Mouse (Mus musculus) CH12.LX (cell line): ENCODE results near the gene I0C0044D17Rik. TPM values are rescaled to one million over a fixed set of nuclear protein-coding genes. Genes with fewer than 3 reads are reported as not detected.

Experiments
- DNase-seq: peaks from one replicate; pipeline ENCODE4 v3.0.0-alpha.2; 2013; ENCODE audit errors: extremely low read depth
- H3K27ac ChIP-seq: 2 replicates; pipeline ENCODE4 v1.5.1; 2012; ENCODE audit warnings: low read depth, mild to moderate bottlenecking, control low read depth, moderate library complexity; ENCODE audit not compliant: insufficient read depth
- H3K27me3 ChIP-seq: replicated peaks from 2 replicates; pipeline ENCODE3; 2012; ENCODE audit warnings: inconsistent platforms
- H3K36me3 ChIP-seq, 2 experiments: replicated peaks in 1 of 2; 2 replicates each; pipeline versions ENCODE3 to v1.6.1; 2012; ENCODE audit warnings: inconsistent platforms in 1 of 2, low read length in 1 of 2, mild to moderate bottlenecking in 1 of 2, mixed read lengths in 1 of 2, moderate library complexity in 1 of 2; ENCODE audit not compliant: control insufficient read depth in 1 of 2, insufficient read depth in 1 of 2
- H3K4me1 ChIP-seq, 2 experiments: 2 replicates each; pipeline ENCODE4 v1.6.1; 2012; ENCODE audit warnings: inconsistent platforms in 1 of 2, moderate library complexity in 1 of 2; ENCODE audit not compliant: insufficient read depth in 2 of 2, control insufficient read depth in 1 of 2
- H3K4me2 ChIP-seq: 2 replicates; pipeline ENCODE4 v1.6.1; 2012; ENCODE audit warnings: low read depth, mild to moderate bottlenecking, control low read depth; ENCODE audit not compliant: poor library complexity, insufficient read depth, severe bottlenecking
- H3K4me3 ChIP-seq, 3 experiments: fragments of 150-350 bp in 1 of 3; sonication (generic) in 1 of 3; replicated peaks in 1 of 3; 2 replicates each; pipeline versions ENCODE3 to v1.5.1; 2011 to 2012; ENCODE audit warnings: low read depth in 2 of 3, low read length in 2 of 3, mild to moderate bottlenecking in 2 of 3, moderate library complexity in 2 of 3, control low read depth in 1 of 3, improper control_type of control experiment in 1 of 3, inconsistent platforms in 1 of 3, mixed read lengths in 1 of 3; ENCODE audit not compliant: poor library complexity in 1 of 3
- H3K79me2 ChIP-seq: replicated peaks from 2 replicates; pipeline ENCODE4 v1.6.1; 2012; ENCODE audit warnings: mild to moderate bottlenecking, moderate library complexity; ENCODE audit not compliant: control insufficient read depth, poor library complexity, insufficient read depth, severe bottlenecking; ENCODE audit errors: extremely low read depth
- H3K9ac ChIP-seq: 2 replicates; pipeline ENCODE4 v1.6.1; 2012; ENCODE audit warnings: low read depth, mild to moderate bottlenecking, control low read depth, moderate library complexity; ENCODE audit not compliant: insufficient read depth
- H3K9me3 ChIP-seq: replicated peaks from 2 replicates; pipeline ENCODE3; 2012; ENCODE audit warnings: low read length, inconsistent platforms, mixed read lengths
- BHLHE40 ChIP-seq: IDR thresholded peaks from 2 replicates; pipeline ENCODE4 v1.6.1; 2011; ENCODE audit warnings: mild to moderate bottlenecking, low read depth, low read length, improper control_type of control experiment
- E2F4 ChIP-seq: IDR thresholded peaks from 2 replicates; pipeline ENCODE4 v1.6.1; 2011; ENCODE audit warnings: low read depth, low read length, improper control_type of control experiment; ENCODE audit not compliant: insufficient replicate concordance
- ELF1 ChIP-seq: IDR thresholded peaks from 2 replicates; pipeline ENCODE4 v1.6.1; 2014; ENCODE audit warnings: low read depth, mild to moderate bottlenecking, inconsistent platforms, low read length, improper control_type of control experiment
- EP300 ChIP-seq: IDR thresholded peaks from 2 replicates; pipeline ENCODE4 v1.6.1; 2011; ENCODE audit warnings: low read length, improper control_type of control experiment
- GABPA ChIP-seq: IDR thresholded peaks from 2 replicates; pipeline ENCODE4 v1.6.1; 2012; ENCODE audit warnings: low read depth, low read length, improper control_type of control experiment, inconsistent platforms; ENCODE audit not compliant: insufficient replicate concordance
- HCFC1 ChIP-seq: IDR thresholded peaks from 2 replicates; pipeline ENCODE4 v1.6.1; 2012; ENCODE audit warnings: low read depth, mild to moderate bottlenecking, inconsistent platforms, low read length, improper control_type of control experiment
- IRF4 ChIP-seq: IDR thresholded peaks from 2 replicates; pipeline ENCODE4 v1.6.1; 2014; ENCODE audit warnings: low read depth, mild to moderate bottlenecking, inconsistent platforms, low read length, improper control_type of control experiment
- JUN ChIP-seq: IDR thresholded peaks from 2 replicates; pipeline ENCODE4 v1.6.1; 2011; ENCODE audit warnings: low read depth, mild to moderate bottlenecking, low read length, improper control_type of control experiment, moderate library complexity; ENCODE audit not compliant: insufficient read depth
- KAT2A ChIP-seq: IDR thresholded peaks from 2 replicates; pipeline ENCODE4 v1.6.1; 2012; ENCODE audit warnings: low read length, improper control_type of control experiment, inconsistent platforms; ENCODE audit not compliant: insufficient replicate concordance
- MAFK ChIP-seq: IDR thresholded peaks from 2 replicates; pipeline ENCODE4 v1.6.1; 2011; ENCODE audit warnings: low read length, improper control_type of control experiment; ENCODE audit not compliant: insufficient replicate concordance
- MAX ChIP-seq: IDR thresholded peaks from 2 replicates; pipeline ENCODE4 v1.6.1; 2011; ENCODE audit warnings: low read length, improper control_type of control experiment
- MAZ ChIP-seq: IDR thresholded peaks from 2 replicates; pipeline ENCODE4 v1.6.1; 2012; ENCODE audit warnings: low read depth, mild to moderate bottlenecking, inconsistent platforms, low read length, improper control_type of control experiment, moderate library complexity
- MEF2A ChIP-seq: IDR thresholded peaks from 2 replicates; pipeline ENCODE4 v1.6.1; 2014; ENCODE audit warnings: low read depth, mild to moderate bottlenecking, inconsistent platforms, low read length, improper control_type of control experiment, borderline replicate concordance
- MYC ChIP-seq: IDR thresholded peaks from 2 replicates; pipeline ENCODE4 v1.6.1; 2011; ENCODE audit warnings: low read depth, mild to moderate bottlenecking, improper control_type of control experiment, low read length
- NRF1 ChIP-seq: IDR thresholded peaks from 2 replicates; pipeline ENCODE4 v1.6.1; 2014; ENCODE audit warnings: low read depth, mild to moderate bottlenecking, inconsistent platforms, low read length, improper control_type of control experiment, moderate library complexity
- PAX5 ChIP-seq: IDR thresholded peaks from 2 replicates; pipeline ENCODE4 v1.6.1; 2012; ENCODE audit warnings: low read length, inconsistent platforms, mixed read lengths
- POLR2A ChIP-seq: IDR thresholded peaks from 2 replicates; pipeline ENCODE4 v1.6.1; 2011; ENCODE audit warnings: low read depth, mild to moderate bottlenecking, improper control_type of control experiment, low read length
- SIN3A ChIP-seq: IDR thresholded peaks from 2 replicates; pipeline ENCODE4 v1.6.1; 2012; ENCODE audit warnings: low read length, improper control_type of control experiment, inconsistent platforms
- TBP ChIP-seq: conservative IDR thresholded peaks from 2 replicates; pipeline ENCODE4 v1.6.1; 2011; ENCODE audit warnings: low read depth, low read length, improper control_type of control experiment
- TCF12 ChIP-seq: IDR thresholded peaks from 2 replicates; pipeline ENCODE4 v1.6.1; 2014; ENCODE audit warnings: low read depth, mild to moderate bottlenecking, inconsistent platforms, low read length, improper control_type of control experiment
- USF1 ChIP-seq: IDR thresholded peaks from 2 replicates; pipeline ENCODE4 v1.6.1; 2014; ENCODE audit warnings: low read depth, mild to moderate bottlenecking, inconsistent platforms, low read length, improper control_type of control experiment
- ZC3H11A ChIP-seq: IDR thresholded peaks from 2 replicates; pipeline ENCODE4 v1.6.1; 2012; ENCODE audit warnings: low read depth, mild to moderate bottlenecking, inconsistent platforms, low read length, improper control_type of control experiment
- ZKSCAN1 ChIP-seq: IDR thresholded peaks from 2 replicates; pipeline ENCODE4 v1.6.1; 2012; ENCODE audit warnings: low read depth, inconsistent platforms, low read length, improper control_type of control experiment, borderline replicate concordance
- ZMIZ1 ChIP-seq: IDR thresholded peaks from 2 replicates; pipeline ENCODE4 v1.6.1; 2012; ENCODE audit warnings: low read depth, mild to moderate bottlenecking, inconsistent platforms, low read length, improper control_type of control experiment
- ZNF384 ChIP-seq: IDR thresholded peaks from 2 replicates; pipeline ENCODE4 v1.6.1; 2012; ENCODE audit warnings: low read depth, low read length, improper control_type of control experiment, inconsistent platforms
- dilution Hi-C: fragments of 300-500 bp; cut with MboI; formaldehyde crosslinking; loops from 2 replicates; pipeline ENCODE4 v1.14.3; 2020; ENCODE audit warnings: low sequenced_read_pairs; ENCODE audit not compliant: extremely low pct_unique_long_range_greater_than_20kb, extremely low pct_ligation_motif_present
- in situ Hi-C: fragments of 300-500 bp; cut with MboI; formaldehyde crosslinking; loops from 3 replicates; pipeline ENCODE4 v1.14.3; 2019; ENCODE audit warnings: low sequenced_read_pairs, low pct_ligation_motif_present, low pct_unique_long_range_greater_than_20kb, mixed read lengths
- polyA plus RNA-seq: library from polyadenylated mRNA; unstranded; fragments of >175 nt; gene quantifications from 2 replicates; pipeline ENCODE4 v1.2.1, GENCODE M21; 2012; ENCODE audit warnings: low read depth; ENCODE audit not compliant: insufficient read length
- total RNA-seq, 2 experiments: library from RNA; depleted of rRNA; stranded (reverse); fragments of 300-350 nt in 1 of 2; fragments of >200 nt in 1 of 2; gene quantifications; 2 replicates each; pipeline ENCODE4 v1.2.3; 2012 to 2014

I0C0044D17Rik gene
- total and polyA plus RNA-seq, 3 experiments, result not detected

GRCm38 (mm10) chr4:98836519-98836918 is 12.9 kb upstream of the I0C0044D17Rik start:
- dilution Hi-C loops (no loop called here), in situ Hi-C loops (no loop called here)
- TF ChIP-seq BHLHE40 (no peak), SIN3A (no peak), POLR2A (no peak), KAT2A (no peak), NRF1 (no peak), MAZ (no peak), GABPA (no peak), ZMIZ1 (no peak), EP300 (no peak), ZNF384 (no peak), MEF2A (no peak), ZC3H11A (no peak), TCF12 (no peak), PAX5 (no peak), E2F4 (no peak), TBP (no peak), ELF1 (no peak), IRF4 (no peak), HCFC1 (no peak)
- no peak overlapping the region for H3K4me2 ChIP-seq
- H3K4me3 ChIP-seq, result no peak overlapping the region
- H3K36me3 ChIP-seq, result no peaks in the 10 kb centered on the region
- no peak overlapping the region for H3K9ac ChIP-seq
- H3K79me2 ChIP-seq, result no peaks in the 10 kb centered on the region
- H3K9me3 ChIP-seq, result peaks cover 75% of the 10 kb centered on the region
- H3K27ac ChIP-seq, result no peak overlapping the region
- H3K27me3 ChIP-seq, result no peaks in the 10 kb centered on the region
- H3K4me1 ChIP-seq, result no peaks in the 10 kb centered on the region
- DNase-seq, result no peak

GRCm38 (mm10) chr4:98834782-98835181 is 11.1 kb upstream of the I0C0044D17Rik start:
- Histone ChIP-seq H3K27me3 (no peaks in the 10 kb centered on the region), H3K4me3 (no peak overlapping the region), H3K79me2 (no peaks in the 10 kb centered on the region), H3K27ac (no peak overlapping the region), H3K36me3 (no peaks in the 10 kb centered on the region), H3K9ac (no peak overlapping the region), H3K9me3 (peaks cover 75% of the 10 kb centered on the region), H3K4me2 (no peak overlapping the region), H3K4me1 (no peaks in the 10 kb centered on the region)
- dilution Hi-C loops (no loop called here), in situ Hi-C loops (no loop called here)
- no peak for DNase-seq
- TF ChIP-seq EP300 (no peak), ZC3H11A (no peak), TBP (no peak), MAFK (no peak), NRF1 (no peak), KAT2A (no peak), IRF4 (no peak), ELF1 (no peak), MYC (no peak), MAZ (no peak), PAX5 (no peak), USF1 (no peak), ZKSCAN1 (no peak), MAX (no peak), JUN (no peak), SIN3A (no peak)
